Mouse (Mus musculus) intestine, postnatal 0 days (tissue): ENCODE results near the gene Wwox. TPM values are rescaled to one million over a fixed set of nuclear protein-coding genes. Genes with fewer than 3 reads are reported as not detected.

Experiments
- ATAC-seq: fragments of 200-750 bp; cut with Nextera tagmentation; 2 replicates; pipeline ENCODE4 v1.8.0; 2017; ENCODE audit warnings: mild to moderate bottlenecking, moderate TSS enrichment, moderate library complexity
- H3K27ac ChIP-seq: fragments of 300-500 bp; sonication (generic); 2 replicates; pipeline ENCODE4 v1.5.1; 2014; ENCODE audit warnings: mild to moderate bottlenecking, low read depth, low read length, moderate library complexity
- H3K27me3 ChIP-seq: fragments of 300-500 bp; sonication (generic); replicated peaks from 2 replicates; pipeline ENCODE4 v1.6.1; 2014; ENCODE audit warnings: low read length, mixed read lengths; ENCODE audit not compliant: control insufficient read depth, insufficient read depth
- H3K36me3 ChIP-seq: fragments of 300-500 bp; sonication (generic); 2 replicates; pipeline ENCODE4 v1.6.1; 2014; ENCODE audit warnings: mild to moderate bottlenecking, moderate library complexity; ENCODE audit not compliant: control insufficient read depth, insufficient read depth
- H3K4me1 ChIP-seq: fragments of 300-500 bp; sonication (generic); replicated peaks from 2 replicates; pipeline ENCODE4 v1.6.1; 2014; ENCODE audit warnings: antibody characterized with exemption, low read length, mixed read lengths; ENCODE audit not compliant: control insufficient read depth, insufficient read depth
- H3K4me2 ChIP-seq: fragments of 300-500 bp; sonication (generic); replicated peaks from 2 replicates; pipeline ENCODE4 v1.6.1; 2014; ENCODE audit warnings: low read depth, mild to moderate bottlenecking, moderate library complexity
- H3K4me3 ChIP-seq: fragments of 300-500 bp; sonication (generic); 2 replicates; pipeline ENCODE4 v1.5.1; 2014; ENCODE audit warnings: low read depth, low read length
- H3K9ac ChIP-seq: fragments of 300-500 bp; sonication (generic); 2 replicates; pipeline ENCODE4 v1.6.1; 2014; ENCODE audit warnings: mild to moderate bottlenecking, low read depth, low read length
- H3K9me3 ChIP-seq: fragments of 300-500 bp; sonication (generic); 2 replicates; pipeline ENCODE4 v1.6.1; 2016; ENCODE audit warnings: mixed run types; ENCODE audit not compliant: control insufficient read depth
- CTCF ChIP-seq: sonication (generic); IDR thresholded peaks from 2 replicates; pipeline ENCODE4 v1.5.1; 2016; ENCODE audit warnings: low read depth, mild to moderate bottlenecking, control low read depth, antibody characterized with exemption, moderate library complexity
- WGBS: fragments of 180-500 bp; shearing (Covaris S2); extraction: QIAGEN DNeasy Blood & Tissue Kit; methylation state at CpG from one replicate; pipeline ENCODE4 v1.1.7; 2014; 5-methylcytosine and 5-hydroxymethylcytosine counted together
- polyA plus RNA-seq: library from polyadenylated mRNA; unstranded; fragments of >200 nt; fragmentation: Nextera tagmentation; extraction: Ambion mirVana; gene quantifications from 2 replicates; pipeline ENCODE4 v1.2.1, GENCODE M21; 2015

The Wwox gene
- polyA plus RNA-seq, 1 experiment from 2014 or later: 7.1 TPM

DNA sequence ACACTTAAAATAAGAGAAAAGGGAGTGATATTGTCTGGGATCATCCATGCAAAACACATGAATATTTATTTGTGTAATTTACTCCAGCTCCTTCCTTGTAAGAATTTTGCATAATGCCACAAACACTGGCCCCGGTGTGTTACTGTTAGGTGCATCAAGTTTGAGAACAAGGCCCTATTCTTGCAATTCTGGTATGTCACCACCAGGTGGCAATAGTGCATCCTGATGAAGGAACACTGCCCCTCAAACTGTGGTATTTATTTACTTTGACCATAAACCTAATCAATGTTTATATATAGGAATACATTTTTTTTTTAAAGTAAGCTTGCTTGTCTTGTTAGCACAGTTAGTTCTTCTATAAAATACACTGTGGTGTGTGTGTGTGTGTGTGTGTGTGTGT is 493.8 kb downstream of the Wwox start:
- H3K9ac ChIP-seq: no peak overlapping the region
- H3K36me3 ChIP-seq: no peaks in the 10 kb centered on the region
- H3K4me2 ChIP-seq: no peak overlapping the region
- no peaks in the 10 kb centered on the region for H3K4me1 ChIP-seq
- peak; percentile 66 for TF ChIP-seq CTCF
- 93% methylated on average over 1 of the region's 1 CpGs for WGBS
- H3K9me3 ChIP-seq: no peaks in the 10 kb centered on the region
- no peak overlapping the region for H3K4me3 ChIP-seq
- H3K27me3 ChIP-seq: no peaks in the 10 kb centered on the region
- ATAC-seq: no peak
- H3K27ac ChIP-seq: no peak overlapping the region

DNA sequence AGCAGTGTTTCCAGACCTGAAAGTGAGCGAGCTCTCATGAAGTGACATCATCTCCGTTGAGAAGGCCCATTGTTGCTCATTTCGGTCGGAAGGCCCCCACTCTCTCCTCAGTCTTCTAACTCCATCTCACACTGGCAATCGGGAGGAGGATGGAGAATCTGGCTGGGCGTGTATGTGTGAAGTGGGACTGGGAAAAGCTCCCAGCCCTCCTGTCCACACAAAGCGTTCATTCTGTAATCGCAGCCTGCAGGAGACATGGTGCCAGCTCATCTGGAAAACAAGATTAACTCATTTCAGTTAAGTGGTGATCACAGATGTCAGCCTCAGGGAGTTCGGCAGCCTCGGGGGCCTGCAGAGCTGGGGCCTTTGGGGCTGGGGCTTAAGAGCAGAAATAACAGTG is 497.4 kb downstream of the Wwox start:
- no peak for TF ChIP-seq CTCF
- no peaks in the 10 kb centered on the region for H3K9me3 ChIP-seq
- WGBS: 51% methylated on average over 10 of the region's 10 CpGs
- no peaks in the 10 kb centered on the region for H3K4me1 ChIP-seq
- no peaks in the 10 kb centered on the region for H3K27me3 ChIP-seq
- no peak for ATAC-seq
- no peaks in the 10 kb centered on the region for H3K36me3 ChIP-seq
- no peak overlapping the region for H3K4me2 ChIP-seq
- H3K4me3 ChIP-seq: no peak overlapping the region
- H3K9ac ChIP-seq: no peak overlapping the region
- no peak overlapping the region for H3K27ac ChIP-seq

DNA sequence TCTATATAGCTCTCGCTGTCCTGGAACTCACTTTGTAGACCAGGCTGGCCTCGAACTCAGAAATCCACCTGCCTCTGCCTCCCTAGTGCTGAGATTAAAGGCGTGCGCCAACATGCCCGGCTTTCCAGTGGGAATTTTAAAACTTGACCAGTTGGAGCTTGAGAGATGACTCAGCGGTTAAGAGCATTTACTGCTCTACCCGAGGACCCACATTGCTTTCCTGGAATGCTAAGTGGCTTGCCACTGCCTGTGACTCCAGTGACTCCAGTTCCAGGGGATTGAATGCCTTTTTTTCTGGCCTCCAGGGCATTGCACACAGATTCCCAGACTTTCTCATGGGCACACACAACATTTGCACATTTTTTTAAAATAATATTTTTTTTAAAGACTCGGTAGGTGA is 499.9 kb downstream of the Wwox start:
- TF ChIP-seq CTCF: no peak
- Histone ChIP-seq H3K27ac (no peak overlapping the region), H3K27me3 (no peaks in the 10 kb centered on the region), H3K4me1 (no peaks in the 10 kb centered on the region), H3K9ac (no peak overlapping the region), H3K36me3 (no peaks in the 10 kb centered on the region), H3K4me2 (no peak overlapping the region), H3K9me3 (no peaks in the 10 kb centered on the region), H3K4me3 (no peak overlapping the region)
- WGBS: 78% methylated on average over 8 of the region's 8 CpGs
- no peak for ATAC-seq

DNA sequence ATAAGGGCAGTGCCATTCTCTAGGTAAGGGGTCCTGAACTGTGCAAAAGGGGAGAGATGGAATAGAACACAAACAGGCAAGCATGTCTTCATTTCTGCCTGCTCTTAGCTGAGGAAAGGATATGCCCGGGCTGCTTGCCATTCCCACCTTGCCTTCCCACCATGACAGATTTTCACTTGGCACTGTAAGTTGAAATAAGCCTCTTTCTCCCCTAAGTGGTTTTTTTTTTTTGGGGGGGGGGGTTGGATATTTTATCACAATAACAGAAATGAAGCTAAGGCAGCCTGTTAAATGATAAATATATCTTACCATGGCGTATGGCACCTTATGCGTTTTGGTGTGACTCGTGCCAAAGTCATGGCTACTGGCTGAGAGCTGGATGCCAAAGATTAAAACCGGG is 501.6 kb downstream of the Wwox start:
- Histone ChIP-seq H3K36me3 (no peaks in the 10 kb centered on the region), H3K4me2 (no peak overlapping the region), H3K4me3 (no peak overlapping the region), H3K27me3 (no peaks in the 10 kb centered on the region), H3K9ac (no peak overlapping the region), H3K9me3 (no peaks in the 10 kb centered on the region), H3K4me1 (no peaks in the 10 kb centered on the region), H3K27ac (no peak overlapping the region)
- WGBS: 91% methylated on average over 5 of the region's 5 CpGs
- no peak for ATAC-seq
- TF ChIP-seq CTCF: no peak

DNA sequence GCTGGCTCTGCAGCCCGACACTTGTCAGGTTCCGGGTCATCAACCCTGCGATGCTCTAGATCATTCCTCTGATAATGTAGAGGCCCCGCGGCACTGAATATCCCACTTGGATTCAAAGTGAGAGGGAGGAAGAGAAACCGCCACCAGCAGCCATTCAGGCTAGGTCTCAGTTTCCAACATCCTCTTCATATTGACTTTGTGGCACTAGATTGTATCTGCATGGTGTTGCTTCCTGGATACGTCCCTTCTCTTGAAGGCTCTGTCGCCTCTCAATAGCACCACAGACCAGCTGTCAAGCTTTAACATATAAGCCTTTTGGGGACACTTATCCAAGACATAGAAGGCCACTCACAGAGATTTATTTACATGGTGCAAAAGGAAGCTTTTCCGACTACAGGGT is 502.2 kb downstream of the Wwox start:
- no peaks in the 10 kb centered on the region for H3K9me3 ChIP-seq

DNA sequence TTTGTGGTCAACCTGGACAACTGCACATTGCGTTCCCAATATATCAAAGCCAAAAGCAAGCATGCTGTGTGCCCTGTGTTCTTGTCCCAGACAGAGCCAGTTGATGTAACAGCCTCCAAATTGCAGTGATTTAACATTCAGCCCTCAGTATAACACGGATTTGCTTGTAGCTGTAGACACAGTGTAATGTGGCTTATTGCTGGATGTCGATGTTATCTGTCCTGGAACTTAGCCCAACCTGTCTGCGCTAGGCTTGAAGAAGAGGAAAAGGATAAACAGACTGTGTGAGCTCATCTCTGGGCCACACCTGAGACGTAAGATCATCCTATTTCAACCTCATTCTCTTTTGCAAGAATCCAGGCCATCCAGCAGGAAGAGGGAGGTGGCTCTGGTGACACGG is 508.5 kb downstream of the Wwox start:
- TF ChIP-seq CTCF: no peak
- WGBS: 59% methylated on average over 6 of the region's 6 CpGs
- Histone ChIP-seq H3K27me3 (no peaks in the 10 kb centered on the region), H3K36me3 (no peaks in the 10 kb centered on the region), H3K9me3 (no peaks in the 10 kb centered on the region), H3K4me1 (no peaks in the 10 kb centered on the region), H3K4me3 (no peak overlapping the region), H3K4me2 (no peak overlapping the region), H3K27ac (no peak overlapping the region), H3K9ac (no peak overlapping the region)
- no peak for ATAC-seq

More for the DNA sequence above, 502.2 kb downstream of the Wwox start:
- no peaks in the 10 kb centered on the region for H3K27me3 ChIP-seq
- H3K9ac ChIP-seq: no peak overlapping the region
- no peaks in the 10 kb centered on the region for H3K36me3 ChIP-seq
- no peak overlapping the region for H3K4me3 ChIP-seq
- no peak overlapping the region for H3K4me2 ChIP-seq
- no peak overlapping the region for H3K27ac ChIP-seq
- H3K4me1 ChIP-seq: no peaks in the 10 kb centered on the region
- 71% methylated on average over 9 of the region's 9 CpGs for WGBS
- no peak for ATAC-seq
- TF ChIP-seq CTCF: no peak
